Mouse (Mus musculus) CD8-positive naive resting alpha-beta T cell, adult 57 days (primary cell): ENCODE measurements around the gene Zfp764. TPM values are rescaled to one million over a fixed set of nuclear protein-coding genes. Genes with fewer than 3 reads are reported as not detected.

Experiments
- total RNA-seq: library from RNA; stranded (reverse); gene quantifications from one replicate; pipeline ENCODE4 v1.2.4, GENCODE M21; 2023

The Zfp764 gene
- 10.4 TPM for total RNA-seq

GRCm38 (mm10) chr7:127406002-127406987 is at the start of gene Zfp764:
TSS of gene Zfp764 (minus strand) at chr7:127406822.

GRCm38 (mm10) chr7:127448521-127449300 is 42.1 kb upstream of the Zfp764 start, which contains the start of gene Zfp689:
TSS of gene Zfp689 (minus strand) at chr7:127449158.

GRCm38 (mm10) chr7:127421388-127422191 is 15.0 kb upstream of the Zfp764 start, which contains the start of gene Zfp688:
TSS of gene Zfp688 (minus strand) at chr7:127422068.

GRCm38 (mm10) chr7:127393157-127393943 is 13.3 kb downstream of the Zfp764 start, which contains the start of gene E430018J23Rik:
TSS of gene E430018J23Rik (minus strand) at chr7:127393629.

GRCm38 (mm10) chr7:127386641-127387392 is 19.8 kb downstream of the Zfp764 start, which contains the start of gene 9130019O22Rik:
TSS of gene 9130019O22Rik (minus strand) at chr7:127387166.

GRCm38 (mm10) chr7:127375271-127376245 is 31.1 kb downstream of the Zfp764 start, which contains the start of gene Zfp747:
TSS of gene Zfp747 (minus strand) at chr7:127376050.

Other genes starting within 250 kb of the Zfp764 start
- 70.5 TPM for gene Cd2bp2, start 210.8 kb downstream of the Zfp764 start, total RNA-seq
- 51.7 TPM for gene Tbc1d10b, start 198.4 kb downstream of the Zfp764 start, total RNA-seq
- gene Mylpf, start 197.9 kb downstream of the Zfp764 start, total RNA-seq, result 24.1 TPM
- 9.8 TPM for gene Zfp553, start 173.8 kb downstream of the Zfp764 start, total RNA-seq
- 581 TPM for gene Sept1, start 173.7 kb downstream of the Zfp764 start, total RNA-seq
- 15.3 TPM for gene Zfp771, start 162.5 kb downstream of the Zfp764 start, total RNA-seq
- 20.0 TPM for gene Dctpp1, start 146.1 kb downstream of the Zfp764 start, total RNA-seq
- gene Sephs2, start 132.8 kb downstream of the Zfp764 start, total RNA-seq, result 27.3 TPM
- gene Itgal, start 110.6 kb downstream of the Zfp764 start, total RNA-seq, result 187 TPM
- gene Zfp768, start 61.2 kb downstream of the Zfp764 start, total RNA-seq, result not detected
- gene Zfp747, start 30.8 kb downstream of the Zfp764 start, total RNA-seq, result 21.9 TPM
- gene 9130019O22Rik, start 19.7 kb downstream of the Zfp764 start, total RNA-seq, result 3.9 TPM
- 9.9 TPM for gene E430018J23Rik, start 13.2 kb downstream of the Zfp764 start, total RNA-seq
- gene Zfp688, start 15.2 kb upstream of the Zfp764 start, total RNA-seq, result 16.1 TPM
- 6.5 TPM for gene Zfp689, start 42.3 kb upstream of the Zfp764 start, total RNA-seq
- 102 TPM for gene Prr14, start 52.8 kb upstream of the Zfp764 start, total RNA-seq
- 191 TPM for gene Fbrs, start 72.4 kb upstream of the Zfp764 start, total RNA-seq
- gene Srcap, start 105.2 kb upstream of the Zfp764 start, total RNA-seq, result 197 TPM
- gene Gm42715, start 112.8 kb upstream of the Zfp764 start, total RNA-seq, result 42.5 TPM
- 4.4 TPM for gene Tmem265, start 154.6 kb upstream of the Zfp764 start, total RNA-seq
- gene Phkg2, start 166.5 kb upstream of the Zfp764 start, total RNA-seq, result 149 TPM
- not detected for gene Ccdc189, start 181.8 kb upstream of the Zfp764 start, total RNA-seq
- gene Rnf40, start 181.9 kb upstream of the Zfp764 start, total RNA-seq, result 117 TPM
- 1.9 TPM for gene Zfp629, start 209.0 kb upstream of the Zfp764 start, total RNA-seq